Mouse (Mus musculus): ENCODE measurements around the gene Ndufa6. TPM values are rescaled to one million over a fixed set of nuclear protein-coding genes. Genes with fewer than 3 reads are reported as not detected.

Gene Ndufa6
- 991 and 1,014 TPM in 2 replicates for polyA plus RNA-seq (2021; fragmentation: Nextera tagmentation)
- long read RNA-seq, experiment 1, transcript Ndufa6-201 (3 exons, 590 nt): major isoform, 81 of 92 reads
- long read RNA-seq, experiment 1, partial matches to known transcripts: 0 of 92 reads
- long read RNA-seq, experiment 1, other reads (novel, unspliced or antisense): 5 of 92 reads
- long read RNA-seq, experiment 2, transcript Ndufa6-201 (3 exons, 590 nt): major isoform, 493 of 517 reads
- long read RNA-seq, experiment 2, transcript Ndufa6-205 (2 exons, 382 nt): minor isoform, 8 of 517 reads
- long read RNA-seq, experiment 2, transcript Ndufa6-206 (2 exons, 440 nt): minor isoform, 5 of 517 reads
- long read RNA-seq, experiment 2, partial matches to known transcripts: 0 of 517 reads
- long read RNA-seq, experiment 2, other reads (novel, unspliced or antisense): 11 of 517 reads

GRCm38 (mm10) chr15:82354126-82354945, at the start of gene Ndufa6:
TSS of gene Ndufa6 (minus strand) at chr15:82354322.

DNA sequence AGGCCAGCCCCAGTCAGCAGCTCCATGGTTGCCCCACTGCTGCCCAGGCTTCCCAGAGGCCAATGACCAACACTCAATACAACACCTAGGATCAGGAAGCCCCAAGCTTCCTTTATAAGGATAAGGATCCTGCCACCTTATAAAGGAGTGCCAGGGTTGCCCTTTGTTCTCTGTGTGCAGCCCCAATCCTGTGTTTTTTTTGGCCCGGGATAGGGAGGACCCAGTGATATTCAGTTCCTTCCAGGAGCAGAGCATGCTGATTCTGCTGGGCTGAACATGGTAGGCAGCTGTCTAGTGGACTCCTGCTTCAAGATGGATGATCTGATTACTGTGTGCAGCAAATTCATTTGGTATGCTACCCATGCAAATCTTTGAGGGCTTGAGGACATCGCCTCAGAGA, 39.8 kb upstream of the Ndufa6 start, which contains the start of gene Cyp2d11:
Cyp2d11 (minus strand) TSS at position 101 of the 400 bp plus-strand sequence.

DNA sequence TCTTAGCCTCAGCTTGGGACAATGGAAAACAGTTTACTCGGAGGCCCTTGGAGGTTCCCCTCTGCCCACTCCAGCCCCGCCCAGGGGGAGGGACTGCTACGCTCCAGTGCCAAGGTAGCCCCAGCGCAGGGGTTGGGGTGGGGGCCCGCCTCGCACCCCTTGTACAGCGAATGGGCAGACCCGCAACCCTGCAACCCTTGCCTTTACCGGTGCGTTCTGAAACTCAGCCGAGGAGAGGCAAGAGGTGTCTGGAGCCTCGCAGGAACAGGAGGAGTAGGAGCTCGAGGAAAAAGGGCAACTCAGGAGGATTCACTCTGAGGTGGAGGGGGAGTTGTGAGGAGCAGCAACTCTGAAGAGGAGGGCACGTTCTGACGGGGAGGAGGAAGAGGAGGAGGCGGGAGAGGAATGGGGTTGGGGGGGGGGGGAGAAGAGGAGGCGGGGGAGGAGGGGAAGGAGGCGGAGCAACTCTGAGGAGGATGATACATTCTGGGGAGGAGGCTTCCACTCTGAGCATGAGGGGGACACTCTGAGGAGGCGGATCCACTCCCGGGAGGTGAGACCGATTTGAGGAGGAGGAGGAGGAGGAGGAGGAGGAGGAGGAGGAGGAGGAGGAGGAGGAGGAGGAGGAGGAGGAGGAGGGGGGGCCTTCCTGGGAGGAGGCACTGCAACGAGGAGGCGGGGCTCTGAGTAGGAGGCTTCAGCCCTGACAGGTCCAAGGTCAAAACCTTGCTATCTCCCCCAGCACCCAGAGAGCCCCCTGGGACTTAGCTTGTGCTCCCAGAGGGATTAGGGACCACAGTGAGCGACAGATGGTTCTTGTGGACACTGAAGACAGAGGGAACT, 26.0 kb upstream of the Ndufa6 start, which contains the start of gene Cyp2d22:
Cyp2d22 (minus strand) TSS at position 390 of the 843 bp plus-strand sequence.

GRCm38 (mm10) chr15:82338593-82339112, 15.5 kb downstream of the Ndufa6 start, which contains the start of the genes Naga, Pheta2 and Smdt1:
TSS of gene Naga (minus strand) at chr15:82338925.
TSS of gene Pheta2 (plus strand) at chr15:82338942.
TSS of gene Smdt1 (plus strand) at chr15:82338959.

Other genes starting within 250 kb of the Ndufa6 start
- gene Ccdc134, start 226.4 kb downstream of the Ndufa6 start, polyA plus RNA-seq (2021; fragmentation: Nextera tagmentation): 6.2 and 6.4 TPM in 2 replicates
- gene Srebf2, start 207.1 kb downstream of the Ndufa6 start, polyA plus RNA-seq (2021; fragmentation: Nextera tagmentation): 57.0 and 87.6 TPM in 2 replicates
- 0.93 and 1.9 TPM in 2 replicates for gene Shisa8, start 141.5 kb downstream of the Ndufa6 start, polyA plus RNA-seq (2021; fragmentation: Nextera tagmentation)
- 0.23 TPM in 2 replicates for gene Tnfrsf13c, start 130.0 kb downstream of the Ndufa6 start, polyA plus RNA-seq (2021; fragmentation: Nextera tagmentation)
- gene Cenpm, start 109.6 kb downstream of the Ndufa6 start, polyA plus RNA-seq (2021; fragmentation: Nextera tagmentation): 13.8 and 14.9 TPM in 2 replicates
- gene 1500009C09Rik, start 101.9 kb downstream of the Ndufa6 start, polyA plus RNA-seq (2021; fragmentation: Nextera tagmentation): 24.0 and 32.9 TPM in 2 replicates
- 85.5 and 117 TPM in 2 replicates for gene Sept3, start 79.4 kb downstream of the Ndufa6 start, polyA plus RNA-seq (2021; fragmentation: Nextera tagmentation)
- gene Wbp2nl, start 55.4 kb downstream of the Ndufa6 start, polyA plus RNA-seq (2021; fragmentation: Nextera tagmentation): not detected in 2 replicates
- 23.6 and 25.5 TPM in 2 replicates for gene Naga, start 15.4 kb downstream of the Ndufa6 start, polyA plus RNA-seq (2021; fragmentation: Nextera tagmentation)
- 0.79 and 0.91 TPM in 2 replicates for gene Pheta2, start 15.4 kb downstream of the Ndufa6 start, polyA plus RNA-seq (2021; fragmentation: Nextera tagmentation)
- gene Smdt1, start 15.4 kb downstream of the Ndufa6 start, polyA plus RNA-seq (2021; fragmentation: Nextera tagmentation): 859 and 926 TPM in 2 replicates
- 15.5 and 16.5 TPM in 2 replicates for gene Cyp2d22, start 25.9 kb upstream of the Ndufa6 start, polyA plus RNA-seq (2021; fragmentation: Nextera tagmentation)
- gene Cyp2d11, start 39.7 kb upstream of the Ndufa6 start, polyA plus RNA-seq (2021; fragmentation: Nextera tagmentation): not detected in 2 replicates
- not detected in 2 replicates for gene Cyp2d10, start 52.9 kb upstream of the Ndufa6 start, polyA plus RNA-seq (2021; fragmentation: Nextera tagmentation)
- not detected in 2 replicates for gene Cyp2d9, start 79.1 kb upstream of the Ndufa6 start, polyA plus RNA-seq (2021; fragmentation: Nextera tagmentation)
- not detected in 2 replicates for gene Cyp2d12, start 200.8 kb upstream of the Ndufa6 start, polyA plus RNA-seq (2021; fragmentation: Nextera tagmentation)